Mouse (Mus musculus) brain, embryonic 14.5 days (tissue): Measurements from ENCODE around the gene Rab42.

ENCODE experiments used
- CTCF ChIP-seq: fragments of 200-500 bp; IDR thresholded peaks from 2 replicates; pipeline ENCODE4 v1.5.1; 2012; ENCODE audit warnings: inconsistent platforms, mild to moderate bottlenecking, moderate library complexity, borderline replicate concordance; ENCODE audit not compliant: insufficient read depth, insufficient read length; ENCODE audit errors: extremely low read depth
- POLR2A ChIP-seq: fragments of 200-500 bp; IDR thresholded peaks from 2 replicates; pipeline ENCODE4 v1.6.1; 2012; ENCODE audit warnings: mild to moderate bottlenecking, inconsistent platforms, borderline replicate concordance; ENCODE audit not compliant: poor library complexity, insufficient read depth, insufficient read length, severe bottlenecking; ENCODE audit errors: extremely low read depth

- no peak for TF ChIP-seq CTCF
- TF ChIP-seq POLR2A, result peak; percentile 34; the same call in 1 of the 2 replicates
Observed at GRCm38 (mm10) chr4:132261514-132262357, 41.4 kb downstream of the Rab42 start, which contains the start of gene Gmeb1.
